Mouse (Mus musculus) liver, embryonic 14.5 days (tissue): ENCODE data around the gene Gm49027. TPM values are rescaled to one million over a fixed set of nuclear protein-coding genes. Genes with fewer than 3 reads are reported as not detected.

Source experiments
- ATAC-seq: fragments of 200-750 bp; cut with Nextera tagmentation; 2 replicates; pipeline ENCODE4 v1.8.0; 2017; ENCODE audit warnings: moderate number of reproducible peaks, mild to moderate bottlenecking, moderate library complexity; ENCODE audit not compliant: insufficient read depth
- DNase-seq, 3 experiments: peaks; one replicate each; pipeline ENCODE4 v3.0.0-alpha.2; 2012 to 2013; ENCODE audit warnings: low read depth in 3 of 3, low spot score in 3 of 3
- H3K27ac ChIP-seq: fragments of 300-500 bp; sonication (generic); 2 replicates; pipeline ENCODE4 v1.5.1; 2014; ENCODE audit warnings: moderate library complexity, mild to moderate bottlenecking, control low read depth, inconsistent platforms
- H3K27me3 ChIP-seq: fragments of 300-500 bp; sonication (generic); 2 replicates; pipeline ENCODE4 v1.6.1; 2014; ENCODE audit warnings: mild to moderate bottlenecking, low read length, moderate library complexity; ENCODE audit not compliant: control insufficient read depth, insufficient read depth
- H3K36me3 ChIP-seq: fragments of 300-500 bp; sonication (generic); replicated peaks from 2 replicates; pipeline ENCODE4 v1.6.1; 2014; ENCODE audit warnings: low read depth; ENCODE audit not compliant: control insufficient read depth, insufficient read depth
- H3K4me1 ChIP-seq, 2 experiments: fragments of 200-500 bp in 1 of 2; fragments of 300-500 bp in 1 of 2; sonication (generic) in 1 of 2; replicated peaks; 2 replicates each; pipeline ENCODE4 v1.6.1; 2012 to 2014; ENCODE audit warnings: antibody characterized with exemption in 1 of 2, inconsistent platforms in 1 of 2, low read length in 1 of 2; ENCODE audit not compliant: control insufficient read depth in 2 of 2, insufficient read depth in 2 of 2
- H3K4me2 ChIP-seq: fragments of 300-500 bp; sonication (generic); 2 replicates; pipeline ENCODE4 v1.6.1; 2014; ENCODE audit warnings: low read depth, mild to moderate bottlenecking, control low read depth, moderate library complexity
- H3K4me3 ChIP-seq, 2 experiments: fragments of 200-500 bp in 1 of 2; fragments of 300-500 bp in 1 of 2; sonication (generic) in 1 of 2; 2 replicates each; pipeline ENCODE4 v1.5.1; 2012 to 2014; ENCODE audit warnings: low read depth in 2 of 2, low read length in 2 of 2, mild to moderate bottlenecking in 2 of 2, control low read depth in 1 of 2, inconsistent platforms in 1 of 2, moderate library complexity in 1 of 2; ENCODE audit not compliant: insufficient read depth in 1 of 2
- H3K9ac ChIP-seq: fragments of 300-500 bp; sonication (generic); replicated peaks from 2 replicates; pipeline ENCODE4 v1.6.1; 2014; ENCODE audit warnings: mild to moderate bottlenecking, control low read depth, moderate library complexity
- H3K9me3 ChIP-seq: fragments of 300-500 bp; sonication (generic); 2 replicates; pipeline ENCODE4 v1.6.1; 2016; ENCODE audit warnings: low read length, mixed read lengths; ENCODE audit not compliant: control insufficient read depth
- CTCF ChIP-seq: IDR thresholded peaks from 2 replicates; pipeline ENCODE4 v1.5.1; 2016; ENCODE audit warnings: antibody characterized with exemption, low read depth, control low read depth
- EP300 ChIP-seq: IDR thresholded peaks from 2 replicates; pipeline ENCODE4 v1.6.1; 2016; ENCODE audit warnings: antibody characterized with exemption, low read depth
- WGBS: fragments of 180-500 bp; shearing (Covaris S2); extraction: QIAGEN DNeasy Blood & Tissue Kit; methylation state at CpG from one replicate; pipeline ENCODE4 v1.1.7; 2014; ENCODE audit not compliant: insufficient replicate concordance; 5-methylcytosine and 5-hydroxymethylcytosine counted together
- polyA plus RNA-seq, 2 experiments: library from polyadenylated mRNA; depleted of rRNA in 1 of 2; stranded (reverse) in 1 of 2; unstranded in 1 of 2; fragments of >200 nt; fragmentation: Nextera tagmentation in 1 of 2; extraction: Ambion mirVana in 1 of 2; gene quantifications; 2 replicates each; pipeline versions ENCODE4 v1.2.1 to v1.2.3; 2012 to 2014

Gm49027 gene
- polyA plus RNA-seq, 2 experiments: 0.22 to 0.44 TPM

- Histone ChIP-seq H3K4me3 (no peak overlapping the region), H3K9me3 (no peaks in the 10 kb centered on the region), H3K27me3 (no peaks in the 10 kb centered on the region), H3K9ac (no peak overlapping the region), H3K4me1 (peaks cover 0 to 7% of the 10 kb centered on the region in 2 experiments; a peak in 2 of 4 replicates), H3K4me2 (no peak overlapping the region), H3K27ac (no peak overlapping the region), H3K36me3 (peaks cover 11% of the 10 kb centered on the region)
- 52% methylated on average over 2 of the region's 2 CpGs for WGBS
- no peak for DNase-seq
- TF ChIP-seq EP300 (no peak), CTCF (no peak)
- no peak for ATAC-seq
Measured at GRCm38 (mm10) chr5:123556451-123556850, 31.2 kb upstream of the Gm49027 start.

GRCm38 (mm10) chr5:123555693-123556092, 30.4 kb upstream of the Gm49027 start:
- no peak overlapping the region for H3K4me3 ChIP-seq
- 43% methylated on average over 7 of the region's 7 CpGs for WGBS
- DNase-seq (peak in 1 of 3 experiments; percentile 45), ATAC-seq (peak; percentile 95)
- H3K36me3 ChIP-seq: peaks cover 11% of the 10 kb centered on the region
- TF ChIP-seq CTCF (no peak), EP300 (peak; percentile 38; the same call in 1 of the 2 replicates)
- peaks cover 0 to 7% of the 10 kb centered on the region in 2 experiments; a peak in 2 of 4 replicates for H3K4me1 ChIP-seq
- H3K9me3 ChIP-seq: no peaks in the 10 kb centered on the region
- no peak overlapping the region; the same call in 1 of the 2 replicates for H3K9ac ChIP-seq
- no peak overlapping the region for H3K4me2 ChIP-seq
- H3K27ac ChIP-seq: no peak overlapping the region; the same call in 1 of the 2 replicates
- no peaks in the 10 kb centered on the region for H3K27me3 ChIP-seq

GRCm38 (mm10) chr5:123533801-123534200, 8.5 kb upstream of the Gm49027 start:
- H3K9ac ChIP-seq: no peak overlapping the region
- no peaks in the 10 kb centered on the region for H3K9me3 ChIP-seq
- H3K4me1 ChIP-seq: no peaks in the 10 kb centered on the region
- no peak overlapping the region for H3K4me2 ChIP-seq
- ATAC-seq (no peak), DNase-seq (no peak)
- no peaks in the 10 kb centered on the region for H3K27me3 ChIP-seq
- WGBS: 89% methylated on average over 10 of the region's 10 CpGs
- no peak overlapping the region for H3K4me3 ChIP-seq
- no peak overlapping the region for H3K27ac ChIP-seq
- peaks cover 16% of the 10 kb centered on the region for H3K36me3 ChIP-seq
- no peak for TF ChIP-seq CTCF
- no peak for TF ChIP-seq EP300

- Histone ChIP-seq H3K27me3 (no peaks in the 10 kb centered on the region), H3K27ac (no peak overlapping the region), H3K9me3 (no peaks in the 10 kb centered on the region), H3K4me1 (no peaks in the 10 kb centered on the region), H3K4me2 (no peak overlapping the region), H3K4me3 (no peak overlapping the region), H3K9ac (no peak overlapping the region), H3K36me3 (peaks cover 19% of the 10 kb centered on the region)
- no peak for DNase-seq
- TF ChIP-seq EP300 (no peak), CTCF (no peak)
- 78% methylated on average over 8 of the region's 8 CpGs for WGBS
- no peak for ATAC-seq
Measured at GRCm38 (mm10) chr5:123530056-123530455, 4.8 kb upstream of the Gm49027 start.

- peaks cover 4 to 5% of the 10 kb centered on the region in 2 experiments; a peak in 3 of 4 replicates for H3K4me1 ChIP-seq
- no peaks in the 10 kb centered on the region for H3K9me3 ChIP-seq
- TF ChIP-seq EP300 (no peak), CTCF (no peak)
- ATAC-seq (no peak), DNase-seq (no peak)
- no peak overlapping the region for H3K27ac ChIP-seq
- 68% methylated on average over 7 of the region's 7 CpGs for WGBS
- no peaks in the 10 kb centered on the region for H3K27me3 ChIP-seq
- H3K4me2 ChIP-seq: no peak overlapping the region
- no peak overlapping the region for H3K4me3 ChIP-seq
- no peak overlapping the region for H3K9ac ChIP-seq
- peaks cover 17% of the 10 kb centered on the region for H3K36me3 ChIP-seq
Measured at GRCm38 (mm10) chr5:123528641-123529040, 3.4 kb upstream of the Gm49027 start.
